Mouse (Mus musculus): ENCODE measurements at regions not wholly inside any gene's neighbourhood (a gene's known extent, or its start where the extent isn't known, plus 50 kb on each side); places are given as distances from the start of the nearest gene placed in this dataset.

- no peak for ATAC-seq (ENCODE audit: low FRiP score, low read depth)
- Histone ChIP-seq H3K9ac (no peak overlapping the region), H3K36me3 (no peaks in the 10 kb centered on the region)
Measured at GRCm38 (mm10) chr2:108515178-108515577, 765.4 kb upstream of the Kif18a start.

GRCm38 (mm10) chr2:108529464-108529863 lies 751.1 kb upstream of the Kif18a start:
- H3K4me3 ChIP-seq, result no peak overlapping the region
- no peak overlapping the region for H3K4me2 ChIP-seq (replicated peaks)
- no peaks in the 10 kb centered on the region for H3K27me3 ChIP-seq (replicated peaks)
- no peaks in the 10 kb centered on the region for H3K4me1 ChIP-seq
- H3K36me3 ChIP-seq, result no peaks in the 10 kb centered on the region
- H3K9me3 ChIP-seq, result no peaks in the 10 kb centered on the region
- WGBS, result 75% methylated on average over 1 of the region's 1 CpGs
- H3K27ac ChIP-seq, result no peak overlapping the region
- ATAC-seq (ENCODE audit: low FRiP score, low read depth), result 0 out of 2 replicates have a peak, but pooled peaks have one; percentile 21
- no peak overlapping the region for H3K9ac ChIP-seq

More at GRCm38 (mm10) chr2:108515178-108515577, 765.4 kb upstream of the Kif18a start:
- H3K27ac ChIP-seq, result no peak overlapping the region
- no peak overlapping the region for H3K4me2 ChIP-seq (replicated peaks)
- H3K27me3 ChIP-seq (replicated peaks), result no peaks in the 10 kb centered on the region
- no peak overlapping the region for H3K4me3 ChIP-seq
- no peaks in the 10 kb centered on the region for H3K9me3 ChIP-seq
- H3K4me1 ChIP-seq, result no peaks in the 10 kb centered on the region

Data from neural tube, embryonic 12.5 days (tissue).